Mouse (Mus musculus): Measurements from ENCODE around the gene Adcyap1r1.

Gene Adcyap1r1

GRCm38 (mm10) chr6:55451771-55452371 lies at the start of gene Adcyap1r1:
Gene Adcyap1r1 (plus strand): TSS chr6:55451978.
- no peak for DNase-seq

GRCm38 (mm10) chr6:55402041-55402776 lies 49.6 kb upstream of the Adcyap1r1 start:
- DNase-seq = no peak

GRCm38 (mm10) chr6:55403411-55404309 lies 48.1 kb upstream of the Adcyap1r1 start:
- no peak for DNase-seq

- DNase-seq = no peak
Observed at GRCm38 (mm10) chr6:55404421-55404990, 47.3 kb upstream of the Adcyap1r1 start.

- DNase-seq = no peak
Observed at GRCm38 (mm10) chr6:55407345-55407744, 44.4 kb upstream of the Adcyap1r1 start.

GRCm38 (mm10) chr6:55410119-55410775 lies 41.5 kb upstream of the Adcyap1r1 start:
- no peak for DNase-seq

- no peak for DNase-seq
Observed at GRCm38 (mm10) chr6:55410977-55411376, 40.8 kb upstream of the Adcyap1r1 start.

- no peak for DNase-seq
Observed at GRCm38 (mm10) chr6:55416202-55416601, 35.6 kb upstream of the Adcyap1r1 start.

- no peak for DNase-seq
Observed at GRCm38 (mm10) chr6:55418746-55419410, 32.9 kb upstream of the Adcyap1r1 start.

- no peak for DNase-seq
Observed at GRCm38 (mm10) chr6:55420411-55420810, 31.4 kb upstream of the Adcyap1r1 start.

GRCm38 (mm10) chr6:55420869-55421361 lies 30.9 kb upstream of the Adcyap1r1 start:
- DNase-seq = no peak

- DNase-seq = no peak
Observed at GRCm38 (mm10) chr6:55432121-55432520, 19.7 kb upstream of the Adcyap1r1 start.

- no peak for DNase-seq
Observed at GRCm38 (mm10) chr6:55434360-55434759, 17.4 kb upstream of the Adcyap1r1 start.

- DNase-seq = no peak
Observed at GRCm38 (mm10) chr6:55435266-55436159, 16.3 kb upstream of the Adcyap1r1 start.

- no peak for DNase-seq
Observed at GRCm38 (mm10) chr6:55437919-55438318, 13.9 kb upstream of the Adcyap1r1 start.

- DNase-seq = no peak
Observed at GRCm38 (mm10) chr6:55438837-55439236, 12.9 kb upstream of the Adcyap1r1 start.

- no peak for DNase-seq
Observed at GRCm38 (mm10) chr6:55443927-55444688, 7.7 kb upstream of the Adcyap1r1 start.

- DNase-seq = no peak
Observed at GRCm38 (mm10) chr6:55444721-55445120, 7.1 kb upstream of the Adcyap1r1 start.

GRCm38 (mm10) chr6:55448199-55448598 lies 3.6 kb upstream of the Adcyap1r1 start:
- no peak for DNase-seq

Data from spleen, adult 18-20 months (tissue).